Mouse (Mus musculus) cerebellum, postnatal 14 days (tissue): Measurements from ENCODE around the gene Vps35l.

Experiments used
- DNase-seq, 2 experiments: peaks; one replicate each; pipeline ENCODE4 v3.0.0; 2021; ENCODE audit warnings: mixed read lengths in 2 of 2

Vps35l gene

GRCm38 (mm10) chr7:118821356-118821755, 81.3 kb downstream of the Vps35l start:
- no peak for DNase-seq

- no peak for DNase-seq
Measured at GRCm38 (mm10) chr7:118821887-118822556, 82.0 kb downstream of the Vps35l start.

GRCm38 (mm10) chr7:118824451-118824850, 84.4 kb downstream of the Vps35l start:
- no peak for DNase-seq

GRCm38 (mm10) chr7:118827975-118828416, 88.0 kb downstream of the Vps35l start:
- DNase-seq, result no peak

- peak; percentile 71 to 77 for DNase-seq
Measured at GRCm38 (mm10) chr7:118837901-118838300, 97.9 kb downstream of the Vps35l start.

GRCm38 (mm10) chr7:118841030-118841745, 101.2 kb downstream of the Vps35l start:
- peak; percentile 76 to 89 for DNase-seq

GRCm38 (mm10) chr7:118841796-118842195, 101.8 kb downstream of the Vps35l start:
- DNase-seq, result peak in 1 of 2 experiments; percentile 61

- no peak for DNase-seq
Measured at GRCm38 (mm10) chr7:118842938-118843337, 102.9 kb downstream of the Vps35l start.

GRCm38 (mm10) chr7:118845141-118845540, 105.1 kb downstream of the Vps35l start:
- DNase-seq, result no peak

- no peak for DNase-seq
Measured at GRCm38 (mm10) chr7:118846329-118846728, 106.3 kb downstream of the Vps35l start.

- DNase-seq, result no peak
Measured at GRCm38 (mm10) chr7:118848796-118849195, 108.8 kb downstream of the Vps35l start.

GRCm38 (mm10) chr7:118849543-118850250, 109.7 kb downstream of the Vps35l start:
- no peak for DNase-seq

GRCm38 (mm10) chr7:118850676-118851290, 110.8 kb downstream of the Vps35l start:
- DNase-seq, result peak in 1 of 2 experiments; percentile 40

- DNase-seq, result no peak
Measured at GRCm38 (mm10) chr7:118851571-118851970, 111.5 kb downstream of the Vps35l start.

- no peak for DNase-seq
Measured at GRCm38 (mm10) chr7:118852611-118853010, 112.6 kb downstream of the Vps35l start.

- DNase-seq, result no peak
Measured at GRCm38 (mm10) chr7:118854606-118855005, 114.6 kb downstream of the Vps35l start.

GRCm38 (mm10) chr7:118855171-118855876, 115.3 kb downstream of the Vps35l start, which contains the start of gene Iqck:
TSS of gene Iqck (plus strand) at chr7:118855752.
- DNase-seq, result peak; percentile 95 to 96

- DNase-seq, result no peak
Measured at GRCm38 (mm10) chr7:118855877-118856304, 115.9 kb downstream of the Vps35l start, which contains the start of gene Knop1. TSS of gene Knop1 (minus strand) at chr7:118856254.

GRCm38 (mm10) chr7:118858640-118859039, 118.6 kb downstream of the Vps35l start:
- no peak for DNase-seq

- DNase-seq, result no peak
Measured at GRCm38 (mm10) chr7:118865362-118865761, 125.3 kb downstream of the Vps35l start.

GRCm38 (mm10) chr7:118879466-118880029, 139.5 kb downstream of the Vps35l start:
- no peak for DNase-seq

- no peak for DNase-seq
Measured at GRCm38 (mm10) chr7:118883957-118884356, 143.9 kb downstream of the Vps35l start.
